Comparison of ENCODE assay signal across 10 mouse cellular contexts in the genomic region with DNA sequence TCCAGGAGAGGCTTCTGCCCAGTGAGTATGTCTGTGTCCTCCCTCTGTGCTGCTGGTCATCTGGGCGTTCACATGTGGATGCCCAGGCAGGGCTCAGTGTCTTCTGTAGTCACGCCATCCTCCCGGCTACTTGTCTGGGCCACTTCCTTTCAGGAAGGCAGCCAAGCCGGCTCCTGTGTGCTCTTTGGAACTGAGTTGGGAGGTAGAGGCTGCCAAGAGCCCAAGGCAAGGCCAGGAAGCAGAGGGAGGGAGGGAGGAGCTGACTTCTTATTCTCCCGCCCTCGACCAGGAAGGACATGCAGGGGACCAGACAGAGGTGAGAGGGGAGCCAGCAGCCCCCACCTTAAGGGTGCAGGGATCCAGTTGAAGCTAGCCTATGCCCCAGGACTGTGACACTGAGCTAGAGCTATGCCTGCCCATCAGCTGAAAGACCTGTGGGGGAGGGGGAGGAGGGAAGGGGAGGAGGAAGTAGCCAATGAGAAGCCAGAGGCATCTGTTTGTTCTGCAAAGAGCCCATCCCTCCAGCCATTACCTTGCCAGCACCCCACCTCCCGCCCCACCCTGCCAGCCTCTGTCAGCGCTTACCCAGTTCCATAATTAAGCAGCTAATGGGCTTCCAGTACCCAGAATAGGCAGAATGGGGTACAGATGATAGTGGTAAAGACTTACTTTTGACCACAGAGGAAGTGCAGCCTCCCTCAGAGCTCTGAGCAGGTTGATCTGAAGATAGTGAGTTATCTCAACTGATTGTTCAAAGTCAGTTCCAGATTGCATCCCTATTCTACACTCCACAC. TPM values are rescaled to one million over a fixed set of nuclear protein-coding genes. Genes with fewer than 3 reads are reported as not detected.
DNase-seq lines count a peak whose midpoint lies in the region; ATAC-seq and TF ChIP-seq lines count a peak whose summit lies in the region.
"Had no signal": no experiment of that assay in that cellular context is flagged by ENCODE, and none has a peak within 500 bp of the region (broad histone marks: within the 10 kb centered on the region; RNA-seq: fewer than 3 reads in every experiment).

No protein-coding gene starts in this region.

- no peak for TF ChIP-seq POLR2A in cerebellum, adult 2 months (IDR thresholded peaks at IDR 0.05; ENCODE audit: borderline replicate concordance, insufficient read depth, low read length)
- no peak for TF ChIP-seq POLR2A in thymus, adult 2 months (IDR thresholded peaks at IDR 0.05; ENCODE audit: control insufficient read depth, extremely low read depth, insufficient read depth, low read length, poor library complexity)

- intact Hi-C loops in left cerebral cortex, postnatal 10 days (cut with DNase I), result no loop called here

- DNase-seq in left cerebral cortex, postnatal 10 days (ENCODE audit: extremely low spot score in 1 of 2, low spot score in 2 of 2), result peak; percentile 55 to 84
- no peak for DNase-seq in left cerebral cortex, adult 11 months (ENCODE audit: low spot score)
- DNase-seq in cerebellum, adult 2 months, result peak; percentile 63 to 72
- peak; percentile 82 for DNase-seq in gastrocnemius, postnatal 10 days
- no peak for DNase-seq in thymus, adult 2 months

- no peak for TF ChIP-seq CTCF in cerebellum, adult 2 months (IDR thresholded peaks at IDR 0.05; ENCODE audit: borderline replicate concordance, insufficient read depth, low read depth, low read length)
- no peak for TF ChIP-seq CTCF in thymus, adult 2 months (IDR thresholded peaks at IDR 0.05; ENCODE audit: borderline replicate concordance, control insufficient read depth, extremely low read depth, insufficient read depth, low read length, poor library complexity)

- no peak overlapping the region for H3K27ac ChIP-seq in cerebellum, adult 2 months (ENCODE audit: insufficient read depth, low read length)
- H3K27ac ChIP-seq in hindbrain, embryonic 15.5 days (replicated peaks), result peak overlapping the region; percentile 58
- H3K27ac ChIP-seq in limb, embryonic 13.5 days, result no peak overlapping the region; the same call in 1 of the 2 replicates
- H3K27ac ChIP-seq in neural tube, embryonic 14.5 days (ENCODE audit: low read depth, low read length), result no peak overlapping the region
- H3K27ac ChIP-seq in thymus, adult 2 months (ENCODE audit: control insufficient read depth, insufficient read depth, low read length), result no peak overlapping the region

- no peak overlapping the region for H3K4me3 ChIP-seq in cerebellum, adult 2 months (replicated peaks; ENCODE audit: insufficient read depth, low read depth, low read length)
- no peak overlapping the region for H3K4me3 ChIP-seq in hindbrain, embryonic 15.5 days
- H3K4me3 ChIP-seq in limb, embryonic 13.5 days, result no peak overlapping the region
- H3K4me3 ChIP-seq in neural tube, embryonic 14.5 days (ENCODE audit: low read depth, low read length), result no peak overlapping the region
- no peak overlapping the region for H3K4me3 ChIP-seq in thymus, adult 2 months (ENCODE audit: control insufficient read depth, insufficient read depth, low read length)

- peak; percentile 81 for ATAC-seq in hindbrain, embryonic 15.5 days (ENCODE audit: low FRiP score, low read depth)
- ATAC-seq in limb, embryonic 13.5 days (ENCODE audit: low FRiP score, low read depth), result peak; percentile 37; the same call in 1 of the 2 replicates
- ATAC-seq in neural tube, embryonic 14.5 days (ENCODE audit: low read depth), result peak; percentile 46; the same call in 1 of the 2 replicates

- no peaks in the 10 kb centered on the region for H3K36me3 ChIP-seq in hindbrain, embryonic 15.5 days
- no peaks in the 10 kb centered on the region for H3K36me3 ChIP-seq in limb, embryonic 13.5 days
- H3K36me3 ChIP-seq in neural tube, embryonic 14.5 days (ENCODE audit: control insufficient read depth, insufficient read depth, low read length), result no peaks in the 10 kb centered on the region
- no peaks in the 10 kb centered on the region for H3K36me3 ChIP-seq in thymus, adult 2 months (ENCODE audit: control insufficient read depth, insufficient read depth, low read length)
- H3K36me3 ChIP-seq: G1E had no signal

- H3K9ac ChIP-seq in hindbrain, embryonic 15.5 days, result no peak overlapping the region
- no peak overlapping the region for H3K9ac ChIP-seq in limb, embryonic 13.5 days
- no peak overlapping the region for H3K9ac ChIP-seq in neural tube, embryonic 14.5 days (replicated peaks; ENCODE audit: low read depth, low read length)

- 20% methylated on average over 8 of the region's 8 CpGs for WGBS in cerebellum, adult 2 months
- WGBS in hindbrain, embryonic 15.5 days, result 25% methylated on average over 8 of the region's 8 CpGs
- 14% methylated on average over 8 of the region's 8 CpGs for WGBS in limb, embryonic 13.5 days
- 25% methylated on average over 8 of the region's 8 CpGs for WGBS in neural tube, embryonic 14.5 days
- WGBS in thymus, adult 2 months, result 25% methylated on average over 8 of the region's 8 CpGs

- H3K9me3 ChIP-seq in hindbrain, embryonic 15.5 days, result no peaks in the 10 kb centered on the region
- H3K9me3 ChIP-seq in limb, embryonic 13.5 days, result no peaks in the 10 kb centered on the region
- H3K9me3 ChIP-seq in neural tube, embryonic 14.5 days (ENCODE audit: control insufficient read depth, low read length), result no peaks in the 10 kb centered on the region
- H3K9me3 ChIP-seq: G1E had no signal

- H3K4me1 ChIP-seq in cerebellum, adult 2 months (ENCODE audit: control insufficient read depth, insufficient read depth, low read length), result peaks cover 21% of the 10 kb centered on the region
- H3K4me1 ChIP-seq in hindbrain, embryonic 15.5 days (replicated peaks), result 0 out of 2 replicates have a peak, but pooled peaks cover 9% of the 10 kb centered on the region
- peaks cover 28% of the 10 kb centered on the region for H3K4me1 ChIP-seq in limb, embryonic 13.5 days
- H3K4me1 ChIP-seq in neural tube, embryonic 14.5 days (ENCODE audit: control insufficient read depth, insufficient read depth, low read length), result no peaks in the 10 kb centered on the region
- H3K4me1 ChIP-seq in thymus, adult 2 months (replicated peaks; ENCODE audit: control insufficient read depth, insufficient read depth, low read length), result peaks cover 6% of the 10 kb centered on the region

- H3K4me2 ChIP-seq in hindbrain, embryonic 15.5 days, result peak overlapping the region; percentile 15; the same call in 1 of the 2 replicates
- H3K4me2 ChIP-seq in limb, embryonic 13.5 days (replicated peaks), result peak overlapping the region; percentile 26
- H3K4me2 ChIP-seq in neural tube, embryonic 14.5 days (ENCODE audit: low read depth, low read length), result no peak overlapping the region

- no peaks in the 10 kb centered on the region for H3K27me3 ChIP-seq in cerebellum, adult 2 months (ENCODE audit: control insufficient read depth, insufficient read depth, low read length)
- H3K27me3 ChIP-seq in hindbrain, embryonic 15.5 days, result no peaks in the 10 kb centered on the region
- no peaks in the 10 kb centered on the region for H3K27me3 ChIP-seq in limb, embryonic 13.5 days
- H3K27me3 ChIP-seq in neural tube, embryonic 14.5 days (ENCODE audit: control insufficient read depth, insufficient read depth, low read length), result no peaks in the 10 kb centered on the region
- no peaks in the 10 kb centered on the region for H3K27me3 ChIP-seq in thymus, adult 2 months (ENCODE audit: control insufficient read depth, insufficient read depth, low read length)

RNA-seq across cellular contexts. Expression of a gene that starts 9.1 kb away (rescaled TPM):
- total RNA-seq in left cerebral cortex, postnatal 10 days (2021), result not detected
- polyA plus RNA-seq in cerebellum, adult 2 months (2012; rRNA removed), result not detected in 2 replicates
- total RNA-seq in gastrocnemius, postnatal 10 days (2021), result not detected
- polyA plus RNA-seq in hindbrain, embryonic 15.5 days (2015; fragmentation: Nextera tagmentation; extraction: Ambion mirVana), result not detected in 2 replicates
- polyA plus RNA-seq in limb, embryonic 13.5 days (2015; fragmentation: Nextera tagmentation; extraction: Ambion mirVana), result not detected in 2 replicates
- not detected in 2 replicates for polyA plus RNA-seq in neural tube, embryonic 14.5 days (2014; fragmentation: Nextera tagmentation; extraction: Ambion mirVana)
- 0.12 TPM in 1 of 2 replicates, not detected in the other for polyA plus RNA-seq in thymus, adult 2 months (2012; rRNA removed)
- total RNA-seq: G1E; left cerebral cortex, adult 18-20 months had no signal
- polyA plus RNA-seq: G1E had no signal

RNA-seq across cellular contexts. Expression of a gene that starts 17.9 kb away (rescaled TPM):
- under 1 TPM in 1 of 2 experiments, not detected in 1; 0.41 TPM for total RNA-seq in left cerebral cortex, postnatal 10 days (2021)
- 1.9 and 3.9 TPM in 2 replicates for polyA plus RNA-seq in cerebellum, adult 2 months (2012; rRNA removed)
- 100 to 1,000 TPM; 185 to 194 TPM for total RNA-seq in gastrocnemius, postnatal 10 days (2021)
- 0.19 TPM in 1 of 2 replicates, not detected in the other for polyA plus RNA-seq in hindbrain, embryonic 15.5 days (2015; fragmentation: Nextera tagmentation; extraction: Ambion mirVana)
- polyA plus RNA-seq in limb, embryonic 13.5 days (2015; fragmentation: Nextera tagmentation; extraction: Ambion mirVana), result 6.1 and 7.1 TPM in 2 replicates
- not detected in 2 replicates for polyA plus RNA-seq in neural tube, embryonic 14.5 days (2014; fragmentation: Nextera tagmentation; extraction: Ambion mirVana)
- polyA plus RNA-seq in thymus, adult 2 months (2012; rRNA removed), result 6.3 and 59.1 TPM in 2 replicates
- total RNA-seq: left cerebral cortex, adult 18-20 months had no signal
- polyA plus RNA-seq: G1E had no signal

RNA-seq across cellular contexts. Expression of a gene that starts 22.2 kb away (rescaled TPM):
- 10 to 100 TPM; 53.2 to 64.0 TPM for total RNA-seq in left cerebral cortex, postnatal 10 days (2021)
- polyA plus RNA-seq in cerebellum, adult 2 months (2012; rRNA removed), result 4.5 and 5.5 TPM in 2 replicates
- total RNA-seq in gastrocnemius, postnatal 10 days (2021), result 1,000 to 10,000 TPM; 5,070 to 7,999 TPM
- 120 and 145 TPM in 2 replicates for polyA plus RNA-seq in hindbrain, embryonic 15.5 days (2015; fragmentation: Nextera tagmentation; extraction: Ambion mirVana)
- polyA plus RNA-seq in limb, embryonic 13.5 days (2015; fragmentation: Nextera tagmentation; extraction: Ambion mirVana), result 1,007 and 1,170 TPM in 2 replicates
- 7.4 and 239 TPM in 2 replicates for polyA plus RNA-seq in neural tube, embryonic 14.5 days (2014; fragmentation: Nextera tagmentation; extraction: Ambion mirVana)
- polyA plus RNA-seq in thymus, adult 2 months (2012; rRNA removed), result 11.9 and 18.7 TPM in 2 replicates
- polyA plus RNA-seq: G1E had no signal

RNA-seq across cellular contexts. Expression of a gene that starts 32.6 kb away (rescaled TPM):
- total RNA-seq in left cerebral cortex, postnatal 10 days (2021), result 100 to 1,000 TPM; 388 to 414 TPM
- 149 and 153 TPM in 2 replicates for polyA plus RNA-seq in cerebellum, adult 2 months (2012; rRNA removed)
- 10 to 100 TPM; 46.8 to 54.9 TPM for total RNA-seq in gastrocnemius, postnatal 10 days (2021)
- 20.7 and 21.4 TPM in 2 replicates for polyA plus RNA-seq in hindbrain, embryonic 15.5 days (2015; fragmentation: Nextera tagmentation; extraction: Ambion mirVana)
- 11.4 and 11.8 TPM in 2 replicates for polyA plus RNA-seq in limb, embryonic 13.5 days (2015; fragmentation: Nextera tagmentation; extraction: Ambion mirVana)
- polyA plus RNA-seq in neural tube, embryonic 14.5 days (2014; fragmentation: Nextera tagmentation; extraction: Ambion mirVana), result 27.7 and 29.8 TPM in 2 replicates
- polyA plus RNA-seq in thymus, adult 2 months (2012; rRNA removed), result 112 and 127 TPM in 2 replicates

RNA-seq across cellular contexts. Expression of a gene that starts 51.4 kb away (rescaled TPM):
- total RNA-seq in left cerebral cortex, postnatal 10 days (2021), result 10 to 100 TPM; 98.6 to 99.6 TPM
- polyA plus RNA-seq in cerebellum, adult 2 months (2012; rRNA removed), result 80.7 and 89.4 TPM in 2 replicates
- total RNA-seq in gastrocnemius, postnatal 10 days (2021), result 1 to 10 TPM; 3.5 to 6.1 TPM
- 146 and 176 TPM in 2 replicates for polyA plus RNA-seq in hindbrain, embryonic 15.5 days (2015; fragmentation: Nextera tagmentation; extraction: Ambion mirVana)
- polyA plus RNA-seq in limb, embryonic 13.5 days (2015; fragmentation: Nextera tagmentation; extraction: Ambion mirVana), result 37.2 and 37.7 TPM in 2 replicates
- polyA plus RNA-seq in neural tube, embryonic 14.5 days (2014; fragmentation: Nextera tagmentation; extraction: Ambion mirVana), result 131 and 144 TPM in 2 replicates
- 9.3 and 10.1 TPM in 2 replicates for polyA plus RNA-seq in thymus, adult 2 months (2012; rRNA removed)

Comparison
In these comparisons a context has a peak if more than half of its experiments do, and no peak if none do; other contexts are left out.
1. DNase-seq: peak in left cerebral cortex, postnatal 10 days (2 of 2), cerebellum, adult 2 months (2 of 2) and gastrocnemius, postnatal 10 days (single experiment); none in left cerebral cortex, adult 11 months (single experiment) and thymus, adult 2 months (single experiment).
2. Peak in every context shown above with its lines, with median percentiles within 50 percentile points of each other: ATAC-seq.